Mouse (Mus musculus) T-helper 2 cell (primary cell): ENCODE measurements at regions not wholly inside any gene's neighbourhood (a gene's known extent, or its start where the extent isn't known, plus 50 kb on each side); places are given as distances from the start of the nearest gene placed in this dataset.
"Not testable (repeated sequence)": the region's sequence is repeated elsewhere in the genome, so short reads cannot be mapped to it uniquely, and the experiment has no call there.

Experiments
- in situ Hi-C: fragments of 300-600 bp; cut with MboI, MseI; formaldehyde crosslinking; loops from one replicate; pipeline ENCODE4 v1.15.1; 2025; ENCODE audit warnings: high pct_unique_total_duplicates

GRCm38 (mm10) chr13:12726831-12727230, 73.0 kb downstream of the Prl2c3 start:
- in situ Hi-C loops: loop anchor here (5.0 kb wide), 1 partner anchor 205 kb away; no protein-coding TSS in a partner anchor

DNA sequence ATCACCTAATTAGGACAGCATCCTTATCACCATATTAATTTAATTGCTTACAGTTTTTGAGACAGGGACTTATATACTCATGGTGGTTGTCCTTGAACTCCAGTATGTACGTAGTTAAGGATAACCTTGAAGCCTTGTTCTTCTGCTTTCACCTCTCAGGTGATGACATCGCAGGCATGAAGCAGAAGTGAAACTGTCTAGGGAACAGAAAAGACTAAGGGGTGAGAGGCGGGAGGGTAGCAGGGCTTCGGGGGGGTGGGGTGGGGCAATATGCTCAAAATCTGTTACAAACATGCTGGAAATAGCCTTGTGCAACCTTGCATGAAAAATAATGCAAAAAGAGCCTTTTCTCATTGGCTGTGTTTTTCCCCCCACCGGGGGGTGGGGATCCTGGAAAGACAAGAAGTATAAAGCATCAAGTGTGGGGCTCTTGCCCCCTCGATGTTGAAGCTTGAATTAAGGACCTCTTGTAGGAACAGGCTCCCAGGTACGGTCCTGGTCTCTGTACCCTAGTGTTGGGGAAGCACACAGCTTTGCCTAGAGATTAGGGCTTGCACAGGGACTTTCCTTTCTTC, 81.8 kb downstream of the Prl2c3 start:
- in situ Hi-C loops: not testable (repeated sequence)

GRCm38 (mm10) chr13:12711471-12712273, 88.2 kb downstream of the Prl2c3 start:
- in situ Hi-C loops: no loop called here

- in situ Hi-C loops: not testable (repeated sequence)
Measured at GRCm38 (mm10) chr13:12702804-12703612, 96.9 kb downstream of the Prl2c3 start.

DNA sequence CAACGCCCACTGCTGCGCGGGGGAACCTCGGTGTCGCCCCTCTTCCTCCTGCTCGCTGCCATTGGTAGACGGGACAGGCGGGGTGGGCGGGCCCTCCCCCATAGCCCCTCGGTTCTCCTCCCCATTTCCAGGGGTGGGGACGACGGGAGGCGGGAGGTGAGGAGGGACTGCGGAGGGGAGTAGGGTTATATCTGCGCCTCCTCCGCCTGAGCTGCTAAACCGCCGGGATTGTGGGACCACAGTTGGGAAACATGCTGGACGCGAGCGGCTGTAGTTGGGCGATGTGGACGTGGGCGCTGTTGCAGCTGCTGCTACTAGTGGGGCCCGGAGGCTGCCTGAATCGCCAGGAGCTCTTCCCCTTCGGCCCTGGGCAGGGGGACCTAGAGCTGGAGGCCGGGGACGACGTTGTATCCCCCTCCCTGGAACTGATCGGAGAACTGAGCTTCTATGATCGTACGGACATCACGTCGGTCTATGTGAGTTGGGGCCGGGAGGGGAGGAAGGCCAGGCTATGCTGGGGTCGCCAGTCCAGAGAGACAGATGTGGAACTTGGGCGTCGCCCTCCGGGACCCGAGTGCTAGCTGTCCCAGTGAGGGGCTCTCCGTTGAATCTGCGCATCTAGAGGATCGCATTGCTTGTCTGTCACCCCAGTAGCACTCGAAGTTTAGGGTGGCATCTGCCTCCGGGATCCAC, 97.6 kb downstream of the Prl2c3 start:
- in situ Hi-C loops: not testable (repeated sequence)

GRCm38 (mm10) chr13:12693593-12694118, 106.2 kb downstream of the Prl2c3 start:
- in situ Hi-C loops: not testable (repeated sequence)

GRCm38 (mm10) chr13:12688778-12689177, 111.1 kb downstream of the Prl2c3 start:
- in situ Hi-C loops: not testable (repeated sequence)

- in situ Hi-C loops: not testable (repeated sequence)
Measured at GRCm38 (mm10) chr13:12688149-12688548, 111.7 kb downstream of the Prl2c3 start.

GRCm38 (mm10) chr13:12680954-12681571, 115.4 kb downstream of the Ero1lb start:
- in situ Hi-C loops: loop anchor here (5.0 kb wide), 1 partner anchor 204 kb away; no protein-coding TSS in a partner anchor

DNA sequence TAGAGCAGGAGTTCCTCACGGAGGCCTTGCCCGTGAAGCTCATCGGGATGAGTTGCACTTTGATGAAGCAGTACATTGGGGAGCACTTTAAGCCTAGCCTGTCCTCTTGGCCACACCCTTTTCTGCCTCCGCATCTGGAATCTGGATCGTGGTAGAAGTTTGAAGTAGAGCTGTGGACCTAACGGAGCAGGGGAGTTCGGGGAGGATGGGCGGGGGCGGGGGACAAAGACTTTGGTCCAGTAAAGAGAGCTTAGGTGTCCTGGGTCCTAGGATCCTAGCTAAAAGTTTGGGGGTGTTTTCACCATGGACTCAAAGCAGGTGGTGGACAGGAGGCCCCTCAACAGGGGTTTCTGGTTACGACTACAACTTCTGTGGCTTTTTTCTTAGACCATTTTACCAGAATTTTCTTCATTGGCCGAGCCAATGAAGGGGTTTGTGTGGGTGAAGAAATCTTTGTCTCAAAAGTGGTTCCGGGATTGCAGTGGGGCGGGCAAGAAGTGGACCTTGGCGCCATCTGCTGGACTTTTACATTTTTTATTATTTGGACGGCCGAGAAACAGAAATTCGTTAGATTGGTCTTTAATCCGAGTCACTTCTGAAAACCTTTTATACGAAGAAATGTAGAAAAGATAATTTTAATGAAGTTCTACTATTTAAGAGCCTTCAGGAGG, 114.7 kb downstream of the Ero1lb start:
- in situ Hi-C loops: loop anchor here (5.0 kb wide), 1 partner anchor 203 kb away; no protein-coding TSS in a partner anchor

- in situ Hi-C loops: no loop called here
Measured at GRCm38 (mm10) chr13:12677372-12677771, 111.7 kb downstream of the Ero1lb start.

- in situ Hi-C loops: not testable (repeated sequence)
Measured at GRCm38 (mm10) chr13:12671011-12671410, 105.3 kb downstream of the Ero1lb start.

- in situ Hi-C loops: loop anchor here (5.0 kb wide), 1 partner anchor 739 kb away; no protein-coding TSS in a partner anchor
Measured at GRCm38 (mm10) chr13:12668742-12669141, 103.1 kb downstream of the Ero1lb start.

- in situ Hi-C loops: loop anchor here (5.0 kb wide), 1 partner anchor 739 kb away; no protein-coding TSS in a partner anchor
Measured at GRCm38 (mm10) chr13:12667727-12668665, 102.3 kb downstream of the Ero1lb start.

DNA sequence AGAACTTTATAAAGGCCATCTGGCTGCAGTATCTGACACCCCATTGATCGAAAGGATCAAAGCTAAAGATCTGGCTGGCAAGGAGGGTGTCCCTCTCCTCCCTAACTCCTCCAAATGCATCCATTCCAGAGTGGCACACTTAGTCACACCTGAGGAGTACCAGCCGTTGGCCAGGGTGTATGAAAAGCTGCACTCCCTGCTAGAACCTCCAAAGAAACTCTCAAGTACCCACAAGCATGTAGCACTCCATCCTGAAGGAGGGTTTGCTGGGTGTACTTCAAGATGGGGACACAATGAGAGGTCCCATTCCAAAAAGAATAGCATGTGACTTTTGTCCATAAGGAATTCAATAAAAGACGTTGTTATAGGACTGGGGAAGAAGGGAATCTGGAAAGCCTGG, 100.4 kb downstream of the Ero1lb start:
- in situ Hi-C loops: loop anchor here (5.0 kb wide), 1 partner anchor 741 kb away; no protein-coding TSS in a partner anchor
